Mouse (Mus musculus): Measurements from ENCODE around the gene Caskin2.

DNA sequence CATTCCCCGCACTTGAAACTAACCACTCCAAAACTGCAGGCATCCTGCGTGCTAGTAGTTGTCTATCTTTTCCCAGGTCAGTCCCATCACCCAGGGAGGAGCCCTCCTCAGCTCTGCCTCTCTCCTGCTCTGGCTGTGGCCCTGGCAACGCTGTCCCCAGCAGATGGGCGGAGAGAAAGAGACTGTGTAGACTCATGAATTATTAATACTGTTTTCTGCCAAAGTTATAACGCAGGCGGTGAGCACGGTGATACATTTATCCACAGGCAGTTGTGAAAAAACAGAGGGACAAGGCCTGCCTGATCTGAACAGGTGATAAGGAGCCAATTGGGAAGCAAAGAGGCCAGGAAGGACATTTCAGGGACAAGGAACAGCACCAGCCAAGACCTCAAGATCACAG, 60.8 kb downstream of the Caskin2 start:
- TF ChIP-seq POLR2AphosphoS2 (IDR thresholded peaks at IDR 0.05; ENCODE audit: low read depth, low read length) (no peak), CTCF (conservative IDR thresholded peaks at IDR 0.05 in 1 of 2, IDR thresholded peaks at IDR 0.05 in 1 of 2; ENCODE audit: low read depth in 2 of 2, low read length in 2 of 2) (no peak), RCOR1 (conservative IDR thresholded peaks at IDR 0.05; ENCODE audit: low read depth, low read length) (no peak), TCF12 (IDR thresholded peaks at IDR 0.05; ENCODE audit: low read depth, low read length) (no peak), E2F4 (IDR thresholded peaks at IDR 0.05; ENCODE audit: insufficient replicate concordance, low read depth, low read length) (no peak), CHD2 (IDR thresholded peaks at IDR 0.05; ENCODE audit: low read length) (no peak), JUN (IDR thresholded peaks at IDR 0.05; ENCODE audit: insufficient read depth, low read depth, low read length) (no peak), IRF4 (IDR thresholded peaks at IDR 0.05; ENCODE audit: low read depth, low read length) (no peak)

Data from CH12.LX (cell line).